Mouse (Mus musculus) left cerebral cortex, adult 11 months (tissue): ENCODE results near the gene Zfyve9.

Experiments
- DNase-seq: peaks from one replicate; pipeline ENCODE4 v3.0.0; 2022; ENCODE audit warnings: low spot score

Zfyve9 gene

DNA sequence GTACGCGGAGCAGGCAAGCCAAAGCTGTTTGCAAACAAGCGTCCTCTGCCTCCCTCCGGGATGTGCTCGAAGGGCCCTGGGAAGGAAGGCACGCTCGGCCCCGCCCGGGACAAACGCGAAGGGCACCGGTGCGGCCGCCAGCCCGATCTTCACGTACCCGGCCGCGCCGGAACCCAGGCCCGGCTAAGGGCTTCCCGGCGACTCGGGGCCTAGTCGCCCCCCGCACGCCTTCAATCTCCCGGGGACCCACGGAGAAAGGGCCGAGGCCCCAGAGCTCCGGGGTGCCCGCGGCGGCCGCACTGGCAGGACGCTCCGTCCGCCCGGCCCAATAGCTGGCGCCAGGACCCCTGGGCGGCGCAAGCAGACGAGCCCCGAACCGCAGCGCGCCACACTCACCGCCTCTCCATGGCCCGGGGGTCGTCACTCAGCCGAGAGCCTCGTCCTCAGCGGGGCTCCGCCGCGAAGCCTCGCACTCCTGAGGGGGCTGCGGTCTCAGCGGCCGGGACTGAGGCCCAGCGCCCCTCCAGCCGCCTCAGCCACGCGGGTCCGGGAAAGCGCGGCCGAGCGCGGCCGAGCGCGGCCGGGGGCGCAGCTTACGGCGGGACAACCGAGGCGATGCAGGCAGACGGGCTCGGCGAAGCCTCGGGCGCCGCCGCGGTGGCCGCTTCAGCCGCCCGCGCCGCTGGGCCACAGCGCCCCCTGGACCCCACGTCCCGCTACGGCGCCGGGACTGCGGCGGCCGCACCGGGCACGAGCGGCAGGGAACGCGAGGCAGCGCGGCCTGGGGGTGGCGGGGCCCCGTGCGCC lies at the start of gene Zfyve9:
Gene Zfyve9 (minus strand): TSS at position 742 of the 807 bp plus-strand sequence.
- peak; percentile 54 for DNase-seq

DNA sequence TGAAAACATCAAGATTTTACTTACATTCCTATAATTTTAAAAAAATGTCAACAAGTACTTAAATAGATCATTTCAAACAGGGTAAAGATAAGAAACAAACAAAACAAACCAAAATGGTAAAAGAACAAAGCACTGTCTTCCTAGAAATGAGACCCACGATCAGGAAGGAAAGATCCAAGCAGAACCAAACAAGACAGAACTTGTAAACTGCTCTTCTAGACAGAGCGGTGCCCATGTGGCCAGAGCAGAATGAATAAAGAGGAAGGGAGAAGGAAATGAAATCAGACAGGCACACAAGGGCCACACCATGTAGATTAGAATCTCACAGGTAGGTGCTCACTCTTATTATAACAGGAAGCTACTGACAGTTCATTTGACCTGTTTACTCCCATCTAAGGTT lies 46.0 kb upstream of the Zfyve9 start:
- no peak for DNase-seq

- no peak for DNase-seq
Observed at GRCm38 (mm10) chr4:108826096-108826495, 45.5 kb upstream of the Zfyve9 start.

GRCm38 (mm10) chr4:108825677-108826076 lies 45.1 kb upstream of the Zfyve9 start:
- DNase-seq = no peak

- no peak for DNase-seq
Observed at GRCm38 (mm10) chr4:108811550-108811949, 31.0 kb upstream of the Zfyve9 start.

DNA sequence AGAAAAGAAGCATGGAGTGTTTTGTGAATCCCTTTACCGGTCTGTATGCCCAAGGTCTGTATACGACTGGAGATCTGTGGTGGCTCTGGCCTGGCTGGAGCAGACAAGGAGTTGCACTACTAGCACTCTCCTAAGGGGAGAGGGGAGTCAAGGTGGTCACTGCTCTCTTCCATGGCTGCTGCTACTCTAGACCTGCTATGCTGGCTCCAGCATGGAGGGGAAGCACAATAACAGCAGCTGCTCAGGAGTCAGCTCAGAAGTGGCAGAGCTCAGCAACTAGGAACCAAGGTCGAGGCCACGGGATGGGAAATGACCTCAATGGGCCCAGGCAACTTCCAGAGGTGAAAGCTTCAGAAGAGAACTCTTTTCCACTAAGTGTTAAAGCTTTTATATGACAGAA lies 30.5 kb upstream of the Zfyve9 start:
- no peak for DNase-seq

DNA sequence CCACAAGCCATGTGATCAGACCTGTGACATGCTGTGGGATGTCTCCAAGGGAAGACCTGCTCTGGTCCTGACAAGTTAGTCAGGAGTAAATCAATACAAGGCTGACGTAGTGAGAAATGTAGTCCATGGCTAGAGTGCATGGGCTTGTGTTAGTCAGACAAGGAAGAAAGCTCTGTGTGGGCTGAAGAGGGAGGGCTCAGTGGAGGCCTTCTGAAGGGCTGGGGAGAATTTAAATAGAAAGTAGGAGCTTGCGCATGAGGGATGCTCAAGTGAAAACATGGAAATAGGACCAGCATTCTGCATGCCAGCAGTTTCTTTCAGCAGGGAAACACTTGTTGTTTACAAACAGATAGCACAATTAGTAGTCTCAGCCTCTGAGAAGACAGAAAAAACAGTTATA lies 22.9 kb upstream of the Zfyve9 start:
- DNase-seq = no peak

GRCm38 (mm10) chr4:108798083-108798830 lies 17.7 kb upstream of the Zfyve9 start:
- peak; percentile 30 for DNase-seq

- DNase-seq = no peak
Observed at GRCm38 (mm10) chr4:108796701-108797100, 16.1 kb upstream of the Zfyve9 start.

DNA sequence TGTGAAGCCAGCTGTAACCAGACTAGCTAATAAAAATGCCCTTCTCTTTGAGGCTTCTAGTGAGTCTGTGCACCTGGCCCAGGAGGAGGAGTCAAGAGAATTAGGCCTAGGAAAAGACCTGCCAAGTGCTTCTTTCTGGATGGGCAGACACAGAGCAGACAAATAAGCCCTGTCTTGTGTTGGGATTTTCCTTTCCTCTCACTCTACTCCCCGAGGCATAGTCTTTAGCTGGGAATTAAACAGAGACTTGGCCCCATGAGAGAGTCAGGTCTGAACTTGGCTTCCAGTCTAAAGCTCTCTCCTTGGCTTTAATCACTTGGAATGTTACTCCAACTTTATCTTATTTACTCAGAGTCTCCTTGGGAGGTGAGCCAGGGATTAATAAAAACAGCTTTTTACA lies 13.3 kb upstream of the Zfyve9 start:
- no peak for DNase-seq

DNA sequence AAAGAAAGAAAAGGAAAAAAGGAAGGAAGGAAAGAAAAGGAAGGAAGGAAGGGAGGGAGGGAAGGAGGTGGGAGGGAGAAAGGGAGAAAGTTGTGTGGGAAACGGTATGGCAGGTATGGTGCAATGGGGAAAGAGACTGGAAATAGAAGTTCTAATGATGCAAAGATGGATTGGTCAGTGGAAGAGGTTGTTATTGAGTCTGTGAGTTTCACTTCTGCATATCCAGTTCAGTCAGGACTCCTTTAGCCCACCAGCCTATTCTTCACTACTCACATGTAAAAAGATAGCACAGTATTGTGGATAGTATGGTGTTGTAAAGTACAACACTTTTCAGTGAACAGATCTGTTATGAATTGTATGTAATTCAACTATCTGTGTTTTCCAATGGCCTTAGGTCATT lies 9.9 kb upstream of the Zfyve9 start:
- no peak for DNase-seq

- DNase-seq = no peak
Observed at GRCm38 (mm10) chr4:108789258-108789936, 8.8 kb upstream of the Zfyve9 start.

- DNase-seq = peak; percentile 17
Observed at GRCm38 (mm10) chr4:108782421-108783085, 2.0 kb upstream of the Zfyve9 start.

- DNase-seq = peak; percentile 27
Observed at GRCm38 (mm10) chr4:108781596-108781995, 998 bp upstream of the Zfyve9 start.

GRCm38 (mm10) chr4:108780864-108781205 lies 237 bp upstream of the Zfyve9 start:
- DNase-seq = no peak

GRCm38 (mm10) chr4:108779763-108780056 lies 888 bp downstream of the Zfyve9 start:
- no peak for DNase-seq

GRCm38 (mm10) chr4:108768527-108768926 lies 12.1 kb downstream of the Zfyve9 start:
- DNase-seq = no peak

- no peak for DNase-seq
Observed at GRCm38 (mm10) chr4:108759583-108759982, 21.0 kb downstream of the Zfyve9 start.

- DNase-seq = no peak
Observed at GRCm38 (mm10) chr4:108746160-108746873, 34.3 kb downstream of the Zfyve9 start.

- no peak for DNase-seq
Observed at GRCm38 (mm10) chr4:108731582-108731981, 49.0 kb downstream of the Zfyve9 start.

GRCm38 (mm10) chr4:108730450-108730849 lies 50.1 kb downstream of the Zfyve9 start:
- DNase-seq = no peak

DNA sequence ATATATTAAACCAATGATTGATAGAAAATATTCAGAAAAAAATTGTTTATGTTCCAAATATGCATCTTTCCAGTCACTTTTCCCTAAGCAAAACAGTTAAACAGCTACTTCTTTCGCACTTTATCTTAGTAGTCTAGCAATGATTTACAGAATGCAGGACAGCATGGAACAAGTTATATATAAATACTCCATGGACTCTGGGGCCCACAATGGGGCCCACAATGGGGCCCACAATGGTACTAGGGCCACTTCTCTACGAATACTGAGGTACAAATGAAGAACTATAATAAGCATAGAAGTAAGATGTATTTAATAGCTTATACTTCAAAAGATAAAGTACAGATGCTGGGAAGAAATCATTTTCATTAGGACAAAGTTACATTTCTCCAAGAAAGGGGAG lies 56.5 kb downstream of the Zfyve9 start:
- no peak for DNase-seq
